Mouse (Mus musculus): ENCODE data around the gene Bcl2l10.
"Not testable (repeated sequence)": the region's sequence is repeated elsewhere in the genome, so short reads cannot be mapped to it uniquely, and the experiment has no call there.

Bcl2l10 gene

DNA sequence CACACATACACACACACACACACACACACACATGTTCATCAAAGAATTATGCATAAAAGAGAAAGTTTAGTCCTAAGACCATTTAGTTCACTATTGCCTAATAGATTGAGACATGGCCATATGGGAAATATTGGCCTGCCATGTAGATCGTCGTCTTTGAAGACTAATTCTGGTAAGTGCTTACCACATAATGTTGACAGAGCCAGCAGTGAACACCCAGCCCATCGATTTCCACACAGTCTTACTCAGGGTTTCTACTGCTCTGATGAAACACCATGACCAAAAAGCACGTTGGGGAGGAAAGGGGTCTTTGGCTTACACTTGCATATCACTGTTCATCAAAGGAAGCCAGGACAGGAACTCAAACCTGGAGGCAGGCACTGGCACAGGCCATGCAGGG is 5.1 kb upstream of the Bcl2l10 start:
- DNase-seq (ENCODE audit: low read depth, low spot score) = no peak

DNA sequence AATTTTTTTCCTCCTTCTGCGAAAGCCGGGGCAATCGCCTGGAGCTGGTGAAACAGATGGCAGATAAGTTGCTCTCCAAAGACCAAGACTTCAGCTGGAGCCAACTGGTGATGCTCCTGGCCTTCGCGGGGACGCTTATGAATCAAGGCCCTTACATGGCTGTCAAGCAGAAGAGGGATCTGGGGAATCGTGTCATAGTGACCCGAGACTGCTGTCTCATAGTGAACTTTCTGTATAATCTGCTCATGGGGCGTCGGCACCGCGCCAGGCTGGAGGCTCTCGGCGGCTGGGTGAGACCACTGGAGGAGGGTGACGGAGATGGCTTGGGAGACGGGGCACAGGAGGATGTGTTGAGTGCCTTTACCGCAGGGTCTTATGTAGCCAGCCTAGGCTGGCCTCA is 508 bp downstream of the Bcl2l10 start:
- no peak for DNase-seq (ENCODE audit: low read depth, low spot score)

DNA sequence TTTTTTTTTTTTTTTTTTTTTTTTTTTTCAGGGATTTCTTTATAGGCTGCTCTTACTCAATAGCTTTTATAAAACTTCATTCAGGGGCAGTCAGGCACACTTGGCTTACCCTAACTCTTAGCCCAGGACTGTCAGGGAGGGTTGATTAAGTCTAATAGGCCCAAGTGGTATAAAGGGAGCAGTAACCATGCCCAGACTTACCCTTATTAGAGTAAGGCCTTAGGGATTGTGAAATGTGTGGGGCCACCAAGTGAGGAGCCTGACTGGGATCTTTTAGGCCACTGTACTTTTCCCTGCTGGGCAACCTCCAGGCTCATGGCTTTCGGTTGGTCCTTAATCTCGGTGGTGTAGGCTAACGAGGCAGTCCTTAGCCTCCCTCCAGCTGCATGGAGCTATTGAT is 1.1 kb downstream of the Bcl2l10 start:
- DNase-seq (ENCODE audit: low read depth, low spot score) = no peak

GRCm38 (mm10) chr9:75353094-75353493 is 5.5 kb downstream of the Bcl2l10 start:
- DNase-seq (ENCODE audit: low read depth, low spot score) = no peak

- DNase-seq (ENCODE audit: low read depth, low spot score) = no peak
Observed at GRCm38 (mm10) chr9:75355783-75356182, 8.2 kb downstream of the Bcl2l10 start.

- DNase-seq (ENCODE audit: low read depth, low spot score) = no peak
Observed at GRCm38 (mm10) chr9:75357087-75357654, 9.6 kb downstream of the Bcl2l10 start.

- DNase-seq (ENCODE audit: low read depth, low spot score) = peak; percentile 48
Observed at GRCm38 (mm10) chr9:75361699-75362098, 14.1 kb downstream of the Bcl2l10 start.

DNA sequence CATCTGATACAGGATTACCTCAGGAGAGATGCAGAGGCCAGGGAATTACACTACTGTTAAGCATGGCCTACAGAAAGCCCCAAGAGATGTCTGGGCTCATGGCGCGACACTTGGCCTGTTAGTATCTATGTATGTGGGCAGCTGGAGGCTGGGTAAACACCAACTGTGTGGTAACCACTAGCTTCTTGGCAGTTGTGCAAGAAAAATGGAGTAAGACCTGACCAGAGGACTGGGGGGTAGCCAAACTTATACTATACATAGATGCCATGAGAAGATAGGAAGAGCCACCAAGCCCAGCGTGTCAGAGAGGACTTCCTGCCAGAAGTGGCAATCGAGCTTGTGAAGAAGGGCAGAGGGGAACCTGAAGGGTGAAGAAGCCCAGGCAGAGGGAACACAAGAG is 14.6 kb downstream of the Bcl2l10 start:
- no peak for DNase-seq (ENCODE audit: low read depth, low spot score)

DNA sequence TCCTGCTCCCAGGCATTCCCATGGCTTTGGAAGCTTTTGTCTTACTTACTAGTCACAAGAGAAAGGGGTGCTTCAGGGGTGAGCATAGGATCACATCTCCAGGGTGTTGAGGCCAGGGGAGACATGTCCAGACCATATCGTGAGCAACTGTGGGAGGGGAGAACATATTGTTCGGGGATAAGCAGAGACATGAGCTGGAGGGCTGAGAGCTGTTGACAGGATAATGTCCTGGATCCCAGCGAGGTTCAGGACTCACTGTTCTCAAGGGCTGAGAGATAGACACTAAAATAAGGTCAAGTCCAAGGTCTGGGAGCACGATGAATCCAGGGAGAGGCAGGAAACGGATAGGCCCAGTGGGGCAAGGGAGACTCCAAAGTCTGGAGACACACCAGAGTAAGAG is 15.4 kb downstream of the Bcl2l10 start:
- no peak for DNase-seq (ENCODE audit: low read depth, low spot score)

GRCm38 (mm10) chr9:75363702-75364101 is 16.1 kb downstream of the Bcl2l10 start:
- not testable (repeated sequence) for DNase-seq (ENCODE audit: low read depth, low spot score)

DNA sequence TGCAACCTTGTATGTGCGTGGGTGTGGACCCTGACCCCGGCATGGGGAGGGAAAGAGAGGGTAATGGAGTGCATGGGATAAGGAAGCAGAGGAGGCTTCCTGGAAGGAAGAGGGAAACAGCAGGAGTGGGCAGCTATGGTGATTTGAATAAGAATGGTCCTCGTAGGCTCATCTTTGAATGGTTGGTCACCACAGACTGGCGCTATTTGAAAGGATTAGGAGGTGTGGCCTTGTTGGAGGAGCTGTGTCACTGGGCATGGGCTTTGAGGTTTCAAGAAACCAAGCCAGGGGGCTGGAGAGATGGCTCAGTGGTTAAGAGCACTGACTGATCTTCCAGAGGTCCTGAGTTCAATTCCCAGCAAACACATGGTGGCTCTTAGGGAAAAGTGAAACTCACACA is 17.6 kb downstream of the Bcl2l10 start:
- no peak for DNase-seq (ENCODE audit: low read depth, low spot score)

- DNase-seq (ENCODE audit: low read depth, low spot score) = no peak
Observed at GRCm38 (mm10) chr9:75366191-75366590, 18.6 kb downstream of the Bcl2l10 start.

GRCm38 (mm10) chr9:75368779-75369178 is 21.2 kb downstream of the Bcl2l10 start:
- DNase-seq (ENCODE audit: low read depth, low spot score) = no peak

DNA sequence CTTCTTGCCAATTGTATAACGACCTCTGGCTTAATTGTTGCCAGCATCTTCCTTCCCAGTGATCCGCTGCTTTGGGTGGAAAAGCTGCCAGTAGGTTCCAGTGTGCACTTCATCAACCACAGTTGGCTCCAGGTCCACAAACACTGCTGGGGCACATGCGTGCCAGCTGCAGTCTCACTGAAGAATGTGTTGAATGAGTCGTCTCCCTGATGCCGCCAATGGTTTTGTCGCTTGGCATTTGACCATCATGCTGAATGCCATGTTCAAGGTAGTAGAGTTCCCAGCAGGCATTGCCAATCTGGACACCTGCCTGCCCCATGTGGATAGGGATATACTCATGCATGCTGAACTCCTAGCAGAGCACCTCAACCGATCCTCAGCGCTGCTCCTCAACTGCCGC is 28.0 kb downstream of the Bcl2l10 start:
- no peak for DNase-seq (ENCODE audit: low read depth, low spot score)

DNA sequence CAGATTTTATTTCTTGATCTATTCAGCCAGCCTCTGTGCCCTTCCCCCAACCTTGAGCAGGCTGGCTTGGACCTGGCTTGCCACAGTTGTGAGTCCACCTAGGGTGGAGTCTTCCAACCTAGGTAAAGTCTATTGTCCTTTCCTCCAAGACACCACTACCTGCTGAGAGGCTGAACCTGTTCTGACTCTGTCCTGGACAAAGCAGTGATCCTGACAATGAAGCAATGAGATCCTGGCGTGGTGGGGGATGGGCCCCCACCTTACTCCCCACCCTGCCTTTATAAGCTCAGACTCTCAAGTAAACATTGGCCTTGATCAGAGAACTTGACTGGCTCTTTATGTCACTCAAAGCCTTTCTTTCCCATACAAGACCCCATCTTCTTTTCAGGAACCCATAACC is 28.9 kb downstream of the Bcl2l10 start:
- no peak for DNase-seq (ENCODE audit: low read depth, low spot score)

- DNase-seq (ENCODE audit: low read depth, low spot score) = no peak
Observed at GRCm38 (mm10) chr9:75378774-75379173, 31.2 kb downstream of the Bcl2l10 start.

- DNase-seq (ENCODE audit: low read depth, low spot score) = no peak
Observed at GRCm38 (mm10) chr9:75382825-75383224, 35.3 kb downstream of the Bcl2l10 start.

- no peak for DNase-seq (ENCODE audit: low read depth, low spot score)
Observed at GRCm38 (mm10) chr9:75383785-75384184, 36.2 kb downstream of the Bcl2l10 start.

GRCm38 (mm10) chr9:75384337-75384962 is 36.9 kb downstream of the Bcl2l10 start:
- DNase-seq (ENCODE audit: low read depth, low spot score) = no peak

DNA sequence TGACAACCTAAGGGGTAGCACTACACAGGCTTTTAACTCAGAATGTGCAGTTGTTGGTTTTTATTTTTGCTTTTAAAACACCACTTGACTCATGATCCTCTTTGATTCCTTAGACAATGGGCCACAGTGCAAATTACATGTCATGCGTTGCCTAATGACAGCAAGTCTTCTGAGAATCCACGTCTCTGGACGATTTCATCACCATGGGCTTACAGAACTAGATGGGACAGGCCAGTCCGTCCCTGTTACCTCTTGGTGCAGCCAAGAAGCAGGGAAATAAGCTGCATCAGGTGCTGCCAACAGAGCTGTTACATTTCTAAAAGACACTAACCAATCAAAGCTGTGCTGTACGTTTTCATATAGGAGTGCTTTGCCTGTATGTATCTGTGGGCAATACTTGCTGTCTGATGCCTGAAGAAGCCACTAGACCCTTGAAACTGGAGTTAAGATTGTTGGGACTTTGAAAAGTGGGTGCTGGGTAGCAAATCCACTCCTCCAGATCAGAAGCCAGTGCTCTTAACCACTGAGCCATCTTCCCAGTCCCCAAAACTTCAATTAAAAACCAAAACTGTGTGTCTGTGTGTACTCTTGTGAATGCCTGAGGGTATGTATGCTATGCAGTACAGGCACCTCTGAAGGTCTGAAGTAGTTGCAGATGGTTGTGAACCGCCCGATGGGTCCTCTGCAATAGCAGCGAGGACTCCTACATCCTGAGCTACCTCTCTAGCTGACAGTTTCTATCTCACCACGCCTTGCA is 37.8 kb downstream of the Bcl2l10 start:
- DNase-seq (ENCODE audit: low read depth, low spot score) = no peak

DNA sequence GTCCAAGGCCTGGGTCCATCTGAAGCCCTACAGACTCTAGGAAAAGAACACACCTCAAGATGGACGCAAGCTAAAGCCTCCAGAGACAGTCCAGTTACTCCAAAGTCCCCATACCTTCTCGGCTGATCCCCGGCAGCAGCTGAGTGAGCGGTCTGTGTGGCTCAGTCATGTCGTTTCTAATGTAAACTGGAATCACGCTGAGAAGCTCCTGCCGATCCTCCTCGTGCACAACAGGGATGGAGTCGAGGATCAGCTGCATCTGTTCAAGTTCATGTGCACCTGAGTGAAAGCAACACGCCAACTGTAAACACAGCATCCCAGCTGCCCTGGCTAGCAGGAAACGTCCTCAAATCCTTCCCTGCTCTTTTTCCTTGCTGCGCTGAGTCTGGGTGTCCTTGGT is 45.7 kb downstream of the Bcl2l10 start:
- DNase-seq (ENCODE audit: low read depth, low spot score) = no peak

DNA sequence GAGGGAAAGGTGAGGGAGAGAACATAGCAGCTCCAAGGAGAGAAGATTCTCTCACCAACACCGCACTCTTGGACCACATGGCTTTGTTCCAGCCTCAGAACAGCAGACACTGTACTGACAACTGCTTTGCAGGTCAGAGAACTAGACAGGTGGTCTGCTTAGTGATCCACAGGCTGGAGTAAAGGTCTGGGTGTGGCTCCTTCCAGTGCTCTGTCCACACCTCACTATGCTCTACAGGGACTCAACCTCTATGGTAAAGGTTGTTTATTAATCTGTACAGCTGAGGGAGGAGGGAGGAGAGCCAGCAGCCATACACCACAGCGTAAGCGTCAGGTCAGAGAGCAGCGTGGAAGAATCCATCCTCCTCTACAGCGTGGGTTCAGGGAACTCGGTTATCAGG is 48.4 kb downstream of the Bcl2l10 start:
- no peak for DNase-seq (ENCODE audit: low read depth, low spot score)

DNA sequence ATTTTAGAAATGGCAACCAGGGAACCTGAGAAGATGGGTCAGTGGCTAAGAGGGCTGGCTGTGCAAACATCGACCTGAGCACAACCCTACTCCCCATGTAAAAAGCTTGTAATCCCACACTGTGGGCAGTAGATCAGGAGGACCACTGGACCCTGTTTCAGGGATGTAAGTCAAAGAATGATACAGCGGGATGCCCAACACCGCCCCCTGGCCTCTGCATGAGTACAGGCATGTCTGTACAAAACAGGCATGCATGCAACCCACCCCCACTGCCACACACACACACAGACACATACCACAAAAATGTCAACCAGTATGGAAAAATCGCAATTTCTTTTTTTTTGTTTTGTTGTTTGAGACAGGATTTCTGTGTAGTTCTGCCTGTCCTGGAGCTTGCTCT is 51.5 kb downstream of the Bcl2l10 start:
- DNase-seq (ENCODE audit: low read depth, low spot score) = no peak

Data from forelimb bud, embryonic 11.5 days (tissue).